Mouse (Mus musculus) ZHBTc4 (cell line): ENCODE data around the gene Gm20388.
A peak's percentile ranks its signal among the peaks of the same experiment; 100 is the strongest.
"Not testable (repeated sequence)": the region's sequence is repeated elsewhere in the genome, so short reads cannot be mapped to it uniquely, and the experiment has no call there.

Source experiments
- DNase-seq: peaks from one replicate; pipeline ENCODE4 v3.0.0-alpha.2; 2011; ENCODE audit warnings: low read depth, low spot score

Gene Gm20388

DNA sequence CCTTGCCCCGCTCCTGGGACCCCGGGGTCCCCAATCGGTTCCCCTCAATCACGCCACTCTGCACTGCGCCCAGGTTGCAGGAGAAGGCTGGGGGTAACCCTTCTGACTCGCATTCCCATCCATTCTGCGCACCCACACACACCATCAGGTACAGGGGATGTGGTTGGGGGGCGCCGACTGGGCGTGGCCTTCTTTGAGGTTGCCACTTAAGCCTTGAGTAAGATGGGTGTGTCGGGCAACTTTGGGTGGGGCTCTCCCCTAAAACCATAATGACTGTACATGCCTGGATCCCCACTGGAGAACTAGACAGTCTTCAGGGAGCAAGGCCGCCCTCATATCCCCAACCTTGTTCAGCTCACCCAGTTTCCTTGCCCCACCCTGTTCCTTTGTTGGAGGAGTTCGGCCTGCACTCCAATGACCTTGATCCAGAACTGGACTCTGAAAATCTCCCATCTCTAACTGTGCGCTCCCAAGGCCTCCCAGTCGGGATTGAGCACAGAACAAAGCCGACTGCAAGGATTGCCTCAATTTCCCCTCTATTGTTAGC is 3501.2 kb downstream of the Gm20388 start:
- DNase-seq, result peak; percentile 63

DNA sequence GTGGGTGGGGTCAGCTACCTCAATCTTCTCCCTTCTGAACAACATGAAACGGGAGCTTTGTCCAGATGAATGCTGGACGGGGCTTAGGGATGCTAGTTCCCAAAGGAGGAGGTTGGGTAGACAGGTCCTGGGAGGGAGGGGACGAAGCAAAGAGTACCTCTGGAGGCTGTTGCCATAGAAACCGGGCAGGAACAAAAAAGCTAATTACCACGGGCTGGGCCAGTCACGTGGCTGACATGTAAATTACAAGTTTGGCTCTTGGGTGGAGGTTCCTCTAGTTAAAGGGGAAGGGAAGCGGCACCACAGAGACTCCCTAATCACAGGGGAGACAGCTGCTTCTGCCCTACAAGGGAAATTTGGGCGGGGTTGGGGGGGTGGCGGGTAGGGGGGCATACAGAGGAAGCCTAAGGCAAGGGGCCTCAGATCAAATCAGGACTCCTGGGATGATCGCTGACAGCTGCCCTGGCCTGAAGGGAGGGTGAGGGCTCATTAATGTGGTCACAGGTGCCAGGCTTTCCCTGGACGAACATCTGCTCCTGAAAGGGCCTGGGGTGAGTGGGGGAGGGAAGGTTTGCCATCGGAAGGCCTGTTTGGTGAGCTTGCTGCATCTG is 3502.0 kb downstream of the Gm20388 start:
- DNase-seq, result peak; percentile 92

DNA sequence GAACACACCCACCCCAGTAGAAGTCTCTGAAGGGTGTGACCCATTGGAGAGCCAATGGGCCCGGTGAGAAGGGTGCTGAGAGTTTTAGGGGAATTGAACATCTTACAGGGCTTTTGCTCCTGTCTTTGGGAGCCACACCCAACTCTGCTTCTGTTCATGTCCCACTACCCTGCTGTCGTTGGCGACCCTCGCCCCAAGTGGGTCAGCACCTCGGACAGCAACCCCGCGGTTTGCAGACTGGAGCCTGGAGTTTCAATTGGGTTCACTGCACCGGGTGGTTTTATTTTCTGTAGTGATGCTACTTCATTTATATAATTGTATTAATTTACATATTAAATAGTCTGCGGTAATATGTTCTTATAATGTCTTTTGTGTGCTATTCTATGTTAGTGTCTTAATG is 3503.6 kb downstream of the Gm20388 start:
- DNase-seq, result no peak

DNA sequence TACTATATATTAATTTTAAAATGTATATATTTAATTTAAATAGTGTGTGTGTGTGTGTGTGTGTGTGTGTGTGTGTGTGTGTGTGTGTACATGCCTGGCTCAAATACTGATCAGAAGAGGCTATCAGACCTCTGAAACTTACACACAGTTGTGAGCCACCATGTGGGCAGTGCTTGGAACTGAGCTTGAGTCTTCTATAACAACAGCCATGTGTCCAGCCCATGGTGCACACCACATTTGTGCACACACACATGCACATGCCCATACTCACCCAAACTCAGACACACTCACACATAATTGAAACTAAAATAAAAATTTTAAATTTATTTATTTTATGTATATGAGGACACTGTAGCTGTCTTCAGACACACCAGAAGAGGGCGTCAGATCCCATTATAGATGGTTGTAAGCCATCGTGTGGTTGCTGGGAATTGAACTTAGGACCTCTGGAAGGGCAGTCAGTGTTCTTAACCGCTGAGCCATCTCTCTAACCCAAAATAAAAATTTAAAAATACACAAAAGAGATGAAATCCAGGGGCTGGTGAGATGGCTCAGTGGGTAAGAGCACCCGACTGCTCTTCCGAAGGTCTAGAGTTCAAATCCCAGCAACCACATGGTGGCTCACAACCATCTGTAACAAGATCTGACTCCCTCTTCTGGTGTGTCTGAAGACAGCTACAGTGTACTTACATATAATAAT is 3504.5 kb downstream of the Gm20388 start:
- DNase-seq, result not testable (repeated sequence)

DNA sequence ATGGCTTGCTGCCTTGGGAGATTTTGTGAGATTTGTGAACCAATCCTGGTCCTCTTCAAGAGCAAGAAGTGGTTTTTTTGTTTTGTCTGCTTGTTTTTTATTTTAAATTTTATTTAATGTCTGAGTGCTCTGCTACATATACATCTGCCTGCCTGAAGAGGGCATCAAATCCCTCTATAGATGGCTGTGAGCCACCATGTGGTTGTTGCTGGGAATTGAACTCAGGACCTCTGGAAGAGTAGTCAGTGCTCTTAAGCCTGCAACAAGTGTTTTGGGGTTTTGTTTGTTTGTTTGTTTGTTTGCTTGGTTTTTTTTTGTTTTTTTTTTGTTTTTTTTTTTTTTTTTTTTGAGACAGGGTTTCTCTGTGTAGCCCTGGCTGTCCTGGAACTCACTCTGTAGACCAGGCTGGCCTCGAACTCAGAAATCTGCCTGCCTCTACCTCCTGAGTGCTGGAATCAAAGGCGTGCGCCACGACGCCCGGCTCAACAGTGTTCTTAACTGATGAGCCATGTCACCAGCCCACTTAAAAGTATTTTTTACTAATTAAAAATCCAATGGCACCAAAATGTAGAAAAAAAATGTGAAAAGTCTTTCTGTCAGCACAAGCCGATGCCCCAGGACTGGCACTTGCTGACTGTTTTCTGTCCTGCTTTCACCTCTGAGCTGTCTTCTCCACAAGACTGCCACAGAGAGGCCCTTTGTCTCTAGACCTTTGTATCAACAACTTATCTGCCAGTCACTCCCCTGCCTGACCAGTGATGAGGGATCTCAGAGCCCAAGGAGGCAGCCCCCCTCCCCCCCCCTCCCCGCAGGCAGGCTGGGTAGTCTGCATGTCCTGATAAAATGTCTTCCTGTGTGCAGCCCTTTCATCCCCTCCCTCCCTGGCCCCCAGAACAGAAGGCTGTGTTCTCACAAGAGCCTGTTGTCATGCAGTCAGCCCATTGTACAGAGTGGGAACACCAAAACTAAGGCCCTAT is 3505.6 kb downstream of the Gm20388 start:
- DNase-seq, result peak; percentile 83

DNA sequence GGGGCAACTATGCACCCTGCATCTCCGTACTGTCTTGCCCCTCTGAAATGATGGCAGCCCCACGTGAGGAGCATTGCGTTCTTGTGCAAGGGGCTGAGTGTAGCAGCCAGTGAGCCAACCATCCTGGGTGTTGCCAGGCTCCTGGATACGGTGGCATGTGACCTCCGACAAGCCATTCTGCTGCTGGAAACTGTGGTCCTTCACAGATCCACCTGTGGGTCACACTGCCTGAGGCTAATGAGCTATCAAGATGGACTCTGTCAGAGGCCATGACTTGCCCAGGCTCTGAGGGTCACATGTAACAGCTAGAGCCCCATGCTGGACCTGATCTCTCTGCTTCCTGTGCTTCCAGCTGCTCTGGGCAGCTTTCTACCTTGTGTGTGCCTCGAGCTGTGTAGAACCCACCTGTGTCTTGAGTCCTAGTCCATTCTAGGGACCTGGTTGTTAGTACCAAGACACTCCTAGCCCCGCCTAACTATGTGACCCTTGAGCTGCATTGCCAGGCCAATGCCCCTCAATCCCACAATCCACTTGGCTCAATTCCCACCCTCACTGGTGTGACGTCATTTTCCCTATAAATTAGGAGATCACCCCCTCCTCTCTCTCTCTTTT is 3506.4 kb downstream of the Gm20388 start:
- DNase-seq, result peak; percentile 4

DNA sequence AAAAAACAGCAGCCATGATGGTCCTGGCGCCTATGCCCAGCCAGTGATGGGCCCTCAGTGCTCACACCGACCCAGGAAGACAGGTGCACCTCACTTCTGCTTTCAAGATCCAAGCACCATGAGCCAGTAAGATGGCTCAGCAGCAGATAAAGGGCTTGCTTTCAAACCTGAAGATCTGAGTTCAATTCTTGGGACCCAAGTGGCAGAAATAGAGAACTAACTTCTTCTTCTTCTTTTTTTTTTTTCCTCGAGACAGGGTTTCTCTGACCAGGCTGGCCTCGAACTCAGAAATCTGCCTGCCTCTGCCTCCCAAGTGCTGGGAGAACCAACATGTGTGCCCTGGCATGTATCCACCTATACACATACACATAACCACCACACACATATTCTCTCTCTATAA is 3509.1 kb downstream of the Gm20388 start:
- DNase-seq, result peak; percentile 0

DNA sequence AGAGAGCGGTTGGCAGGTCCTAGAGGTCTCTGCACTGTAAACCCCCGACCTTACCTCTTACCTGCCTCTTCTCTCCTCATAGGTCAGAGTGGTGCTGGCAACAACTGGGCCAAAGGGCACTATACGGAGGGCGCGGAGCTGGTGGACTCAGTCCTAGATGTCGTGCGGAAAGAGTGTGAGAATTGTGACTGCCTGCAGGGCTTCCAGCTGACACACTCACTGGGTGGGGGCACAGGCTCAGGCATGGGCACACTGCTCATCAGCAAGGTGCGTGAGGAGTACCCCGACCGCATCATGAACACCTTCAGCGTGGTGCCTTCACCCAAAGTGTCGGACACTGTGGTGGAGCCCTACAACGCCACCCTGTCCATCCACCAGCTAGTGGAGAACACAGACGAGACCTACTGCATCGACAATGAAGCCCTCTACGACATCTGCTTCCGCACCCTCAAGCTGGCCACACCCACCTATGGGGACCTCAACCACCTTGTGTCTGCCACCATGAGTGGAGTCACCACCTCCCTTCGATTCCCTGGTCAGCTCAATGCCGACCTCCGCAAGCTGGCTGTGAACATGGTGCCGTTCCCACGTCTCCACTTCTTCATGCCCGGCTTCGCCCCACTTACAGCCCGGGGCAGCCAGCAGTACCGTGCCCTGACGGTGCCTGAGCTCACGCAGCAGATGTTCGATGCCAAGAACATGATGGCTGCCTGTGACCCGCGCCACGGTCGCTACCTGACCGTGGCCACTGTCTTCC is 3510.1 kb downstream of the Gm20388 start:
- peak; percentile 4 for DNase-seq

DNA sequence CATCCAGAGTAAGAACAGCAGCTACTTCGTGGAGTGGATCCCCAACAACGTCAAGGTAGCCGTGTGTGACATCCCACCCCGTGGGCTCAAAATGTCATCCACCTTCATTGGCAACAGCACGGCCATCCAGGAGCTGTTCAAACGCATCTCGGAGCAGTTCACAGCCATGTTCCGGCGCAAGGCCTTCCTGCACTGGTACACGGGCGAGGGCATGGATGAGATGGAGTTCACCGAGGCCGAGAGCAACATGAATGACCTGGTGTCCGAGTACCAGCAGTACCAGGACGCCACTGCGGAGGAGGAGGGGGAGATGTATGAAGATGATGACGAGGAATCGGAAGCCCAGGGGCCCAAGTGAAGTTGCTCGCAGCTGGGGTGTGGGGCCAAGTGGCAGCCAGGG is 3510.7 kb downstream of the Gm20388 start:
- DNase-seq, result peak; percentile 1

DNA sequence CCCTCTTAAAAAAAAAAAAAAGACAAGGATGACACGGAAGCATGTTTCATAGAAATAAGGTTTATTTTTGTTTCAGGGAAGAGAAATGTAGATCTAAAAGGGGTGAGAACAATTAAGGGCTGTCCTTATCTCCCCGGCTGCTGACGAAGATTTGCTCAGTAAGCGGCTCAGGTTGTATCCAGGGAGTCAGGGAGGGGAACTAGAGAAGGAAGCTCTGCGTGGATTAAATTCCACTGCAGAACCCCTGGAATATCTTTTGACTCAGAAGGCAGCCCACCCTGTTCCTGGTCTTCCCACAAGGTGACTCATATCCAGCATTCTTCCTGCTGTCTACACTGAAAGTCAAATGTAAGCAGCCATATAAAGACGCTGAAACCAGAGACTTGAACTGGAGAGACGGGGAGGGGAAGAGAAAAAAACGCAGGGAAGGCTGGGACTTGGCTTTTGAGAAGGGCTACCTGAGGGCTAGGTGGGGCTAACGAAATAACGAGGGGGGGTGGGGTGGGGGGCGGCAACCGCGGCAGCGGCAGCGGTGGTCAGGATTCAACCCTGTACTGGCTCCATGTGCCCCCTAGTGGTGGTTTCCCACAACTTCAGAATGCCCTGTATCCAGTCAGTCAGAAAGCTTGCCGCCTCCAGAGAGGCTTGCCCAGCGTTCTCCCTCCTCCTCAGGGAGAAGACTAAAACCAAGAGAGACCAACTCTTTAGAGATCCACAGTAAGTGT is 3511.6 kb downstream of the Gm20388 start:
- peak; percentile 91 for DNase-seq

DNA sequence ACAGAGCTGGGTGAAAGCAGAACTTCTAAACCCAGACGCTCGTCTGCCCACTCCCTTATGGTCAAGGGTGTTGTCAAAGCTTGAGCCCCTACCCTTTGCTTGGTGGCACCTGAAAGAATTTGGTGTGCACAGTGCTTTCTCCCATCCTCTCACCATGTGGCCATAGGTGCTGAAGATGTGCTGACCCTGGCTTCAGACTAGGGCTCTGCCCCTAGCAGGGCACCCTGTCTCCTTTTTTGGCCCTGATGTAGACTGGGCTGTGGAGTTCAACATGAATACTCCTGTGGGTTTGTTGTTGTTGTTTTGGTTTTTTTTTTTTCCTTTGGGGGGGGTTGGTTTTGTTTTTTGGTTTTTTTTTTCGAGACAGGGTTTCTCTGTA is 3512.1 kb downstream of the Gm20388 start:
- DNase-seq, result no peak

DNA sequence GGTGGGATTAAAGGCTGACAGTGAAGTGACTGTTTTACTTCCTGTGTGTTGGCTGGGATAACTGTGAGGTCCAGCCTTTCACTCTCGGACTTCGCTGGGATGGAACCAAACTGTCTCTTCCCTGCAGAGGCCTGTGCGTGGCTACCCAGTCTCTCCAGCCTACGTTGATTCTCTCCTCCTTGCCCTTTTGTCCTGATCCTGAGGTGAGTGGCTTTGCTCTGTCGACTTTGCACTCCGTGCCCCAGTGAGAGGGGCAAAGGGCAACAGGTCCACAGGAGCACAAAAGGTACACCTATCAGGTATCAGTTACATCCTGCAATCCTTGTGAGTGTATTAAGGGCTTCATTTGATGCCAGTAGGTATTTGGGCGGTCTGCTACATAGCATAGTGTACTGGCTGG is 3512.8 kb downstream of the Gm20388 start, which contains the start of gene Def8:
Gene Def8 (plus strand): TSS at position 87 of the 400 bp plus-strand sequence.
- peak; percentile 0 for DNase-seq

DNA sequence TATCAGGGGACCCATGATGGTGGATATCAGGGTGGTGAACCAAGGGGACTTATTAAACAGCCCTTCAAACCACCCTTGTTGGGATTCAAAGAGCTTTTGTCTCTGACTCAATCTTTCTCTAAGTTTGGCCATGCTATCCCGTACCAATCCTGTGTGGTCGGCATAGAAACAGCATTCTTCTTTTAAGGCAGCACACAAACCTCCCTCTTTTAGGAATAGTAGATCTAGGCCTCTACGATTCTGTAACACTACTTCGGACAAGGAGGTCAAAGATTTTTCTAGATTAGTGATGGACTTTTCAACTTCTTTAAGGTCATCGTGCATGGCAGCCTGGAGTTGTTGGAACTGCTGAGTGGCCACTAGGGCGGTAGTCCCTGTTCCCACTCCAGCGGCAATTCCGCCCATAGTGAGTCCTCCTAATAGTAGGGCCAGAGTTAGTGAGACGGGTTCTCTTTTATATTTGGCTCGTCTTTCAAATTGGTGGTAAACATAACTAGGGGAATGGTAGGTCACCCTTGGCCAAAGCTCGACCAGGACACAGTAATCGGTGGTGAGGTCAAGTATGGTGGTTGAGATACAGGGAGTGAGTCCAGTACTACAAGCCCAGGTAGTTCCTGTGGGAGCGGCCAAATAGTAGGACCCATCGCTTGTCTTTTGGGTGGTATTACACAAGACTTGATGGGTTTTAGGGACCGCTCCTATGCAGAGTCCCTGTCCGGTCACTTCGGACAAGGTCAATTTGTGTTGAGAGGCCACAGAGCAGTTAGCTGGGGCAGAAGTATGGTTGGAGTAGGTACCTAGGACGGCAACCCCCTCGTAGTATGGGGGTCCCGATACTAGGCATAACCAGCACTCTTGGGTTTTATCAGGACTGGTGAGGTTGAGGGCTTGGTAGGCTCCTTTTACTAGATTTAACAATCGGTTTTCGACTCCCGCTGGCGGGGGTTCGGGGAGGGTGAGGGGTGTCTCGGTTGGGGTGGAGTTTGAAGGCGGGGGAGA is 3516.2 kb downstream of the Gm20388 start:
- no peak for DNase-seq

DNA sequence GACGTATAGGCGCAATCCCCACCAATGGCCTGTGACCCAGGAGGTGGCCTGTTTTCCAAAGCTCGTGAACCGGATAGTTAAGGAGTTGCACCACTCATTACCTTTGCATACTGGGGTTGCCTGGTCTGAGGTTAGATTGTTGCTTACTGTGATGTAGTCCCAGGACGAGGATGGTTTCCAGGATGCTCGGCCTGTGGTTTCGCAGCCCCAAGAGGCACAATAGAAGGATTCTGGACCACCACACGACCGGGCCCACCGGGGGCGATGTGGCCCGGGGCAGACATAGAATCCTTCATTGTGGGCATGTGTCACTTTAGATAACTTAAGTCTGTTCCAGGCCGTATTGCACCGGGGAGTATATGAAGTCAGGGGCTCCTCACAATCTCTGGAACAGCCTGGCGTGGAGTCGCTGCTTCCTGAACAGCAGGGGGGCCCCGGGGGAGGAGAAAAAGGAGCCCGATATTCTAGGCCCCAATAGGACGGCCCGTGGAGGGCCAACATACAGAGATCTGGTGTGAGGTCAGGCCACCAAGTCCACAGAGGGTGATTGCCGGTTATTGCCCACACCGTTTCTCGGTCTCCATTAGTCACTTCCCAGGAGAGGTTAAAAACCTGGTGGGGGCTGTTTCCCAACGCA is 3517.1 kb downstream of the Gm20388 start:
- DNase-seq, result no peak

DNA sequence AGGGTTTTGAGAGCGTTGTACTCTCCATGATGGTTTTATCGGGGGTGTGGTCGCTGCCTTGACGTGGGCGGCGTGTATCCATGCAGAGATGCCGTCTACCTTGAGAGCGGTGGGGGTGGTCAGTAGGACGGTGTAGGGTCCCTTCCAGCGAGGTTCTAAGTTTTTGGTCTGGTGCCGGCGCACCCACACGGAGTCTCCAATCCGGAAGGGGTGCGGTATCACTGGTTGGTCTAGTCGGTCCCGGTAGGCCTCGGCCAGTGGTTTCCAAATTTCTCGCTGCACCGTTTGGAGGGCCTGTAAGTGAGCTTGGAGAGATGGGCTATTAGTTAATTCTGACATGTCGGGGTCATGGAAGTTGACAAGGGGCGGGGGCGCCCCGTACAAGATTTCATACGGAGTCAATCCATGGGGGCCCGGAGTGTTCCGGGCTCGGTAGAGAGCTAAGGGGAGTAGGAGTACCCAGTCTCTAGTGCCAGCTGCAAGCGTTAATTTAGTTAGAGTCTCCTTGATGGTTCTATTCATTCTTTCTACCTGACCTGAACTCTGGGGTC is 3517.8 kb downstream of the Gm20388 start:
- DNase-seq, result no peak

DNA sequence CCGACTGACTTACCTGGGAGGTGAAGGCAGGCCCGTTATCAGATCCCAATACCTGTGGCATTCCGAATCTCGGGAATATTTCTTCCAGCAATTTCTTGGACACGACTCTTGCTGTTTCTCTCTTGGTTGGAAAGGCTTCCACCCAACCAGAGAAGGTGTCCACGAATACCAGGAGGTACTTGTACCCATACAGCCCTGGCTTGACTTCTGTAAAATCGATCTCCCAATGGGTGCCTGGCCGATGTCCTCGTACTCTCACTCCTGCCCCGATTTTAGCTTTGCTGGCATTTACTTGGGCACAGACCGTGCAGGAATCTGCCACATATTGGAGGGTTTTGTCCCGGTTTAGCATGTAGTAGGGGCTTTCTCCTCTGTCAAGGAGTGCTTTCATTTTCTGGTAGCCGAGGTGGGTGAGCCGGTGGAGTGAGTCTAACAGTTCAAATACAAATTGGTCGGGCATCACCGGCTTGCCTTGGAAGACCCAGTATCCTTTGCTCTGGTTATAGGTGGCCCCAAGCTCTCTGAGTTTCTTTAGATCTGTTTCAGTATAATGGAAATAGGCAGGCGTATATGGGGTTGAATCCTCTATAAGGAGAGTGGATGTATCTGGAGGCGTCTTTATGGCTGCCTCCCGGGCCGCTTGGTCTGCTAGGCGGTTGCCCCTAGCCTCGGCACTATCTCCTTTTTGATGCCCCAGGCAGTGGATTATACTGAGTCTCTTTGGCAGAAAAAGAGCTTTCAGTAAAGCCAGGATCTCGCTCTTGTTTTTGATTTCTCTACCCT is 3518.5 kb downstream of the Gm20388 start:
- DNase-seq, result no peak

DNA sequence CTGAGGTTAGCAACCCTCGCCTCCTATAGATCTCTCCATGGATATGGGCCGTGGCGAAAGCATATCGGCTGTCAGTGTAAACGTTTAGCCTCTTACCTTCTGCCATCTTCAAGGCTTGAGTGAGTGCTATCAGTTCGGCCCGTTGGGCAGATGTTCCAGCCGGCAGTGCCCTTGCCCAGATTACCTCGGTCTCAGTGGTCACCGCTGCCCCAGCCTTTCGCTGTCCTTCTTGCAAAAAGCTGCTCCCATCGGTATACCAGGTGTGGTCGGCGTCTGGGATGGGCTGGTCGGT is 3519.0 kb downstream of the Gm20388 start:
- not testable (repeated sequence) for DNase-seq
